In the genomic region with DNA sequence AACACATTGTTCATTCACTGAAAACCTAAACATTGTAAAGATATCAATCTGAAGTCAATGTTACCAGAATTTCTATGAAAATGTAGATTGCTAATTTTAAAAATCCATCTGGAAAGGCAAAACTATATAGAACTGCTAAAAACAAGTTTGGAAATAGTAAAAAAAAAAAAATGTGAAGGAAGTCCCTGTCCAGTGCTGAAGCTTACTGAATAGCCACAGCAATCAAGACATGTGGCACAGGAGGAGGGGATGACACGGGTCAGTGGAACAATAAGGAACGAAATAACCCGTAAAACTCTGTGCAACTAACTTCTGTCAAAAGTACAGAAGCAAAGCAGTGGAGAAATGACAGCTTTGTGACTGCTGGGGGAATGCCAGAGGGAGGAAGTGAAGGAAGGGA, we compare ENCODE assay signal across 19 mouse cellular contexts.
"Had no signal": no experiment of that assay in that cellular context is flagged by ENCODE, and none has a peak within 500 bp of the region (broad histone marks: within the 10 kb centered on the region; RNA-seq: fewer than 3 reads in every experiment).

No protein-coding gene starts in this region.

- H3K4me3 ChIP-seq: liver, embryonic 12.5 days; lung, embryonic 15.5 days; midbrain, embryonic 10.5 days; midbrain, embryonic 13.5 days; myocyte; neural tube, embryonic 13.5 days; neural tube, embryonic 15.5 days; stomach, embryonic 15.5 days had no signal

- H3K27ac ChIP-seq: liver, embryonic 12.5 days; liver, embryonic 14.5 days; lung, embryonic 15.5 days; midbrain, embryonic 10.5 days; midbrain, embryonic 13.5 days; neural tube, embryonic 13.5 days; neural tube, embryonic 15.5 days; stomach, embryonic 15.5 days; stomach, postnatal 0 days had no signal

- H3K4me1 ChIP-seq: liver, embryonic 12.5 days; lung, embryonic 15.5 days; stomach, embryonic 15.5 days had no signal

- ATAC-seq: liver, embryonic 12.5 days; lung, postnatal 0 days; midbrain, embryonic 13.5 days; midbrain, embryonic 16.5 days had no signal

- H3K4me2 ChIP-seq: liver, embryonic 12.5 days; lung, embryonic 15.5 days; midbrain, embryonic 13.5 days; neural tube, embryonic 13.5 days; neural tube, embryonic 15.5 days; stomach, embryonic 15.5 days had no signal

- H3K9me3 ChIP-seq: liver, embryonic 12.5 days; lung, embryonic 15.5 days; midbrain, embryonic 10.5 days; midbrain, embryonic 13.5 days; neural tube, embryonic 13.5 days; neural tube, embryonic 15.5 days; stomach, embryonic 15.5 days had no signal

- DNase-seq: lung, adult 18-20 months; lung, postnatal 14 days; lung, postnatal 4 days; right cerebral cortex, postnatal 14 days; thymus, adult 18-20 months; thymus, postnatal 14 days; thymus, postnatal 36 days had no signal

- H3K27me3 ChIP-seq: liver, embryonic 12.5 days; lung, embryonic 15.5 days; midbrain, embryonic 13.5 days; neural tube, embryonic 13.5 days; neural tube, embryonic 15.5 days; stomach, embryonic 15.5 days had no signal

- H3K9ac ChIP-seq: liver, embryonic 12.5 days; liver, embryonic 14.5 days; lung, embryonic 15.5 days; midbrain, embryonic 13.5 days; neural tube, embryonic 13.5 days; neural tube, embryonic 15.5 days; stomach, embryonic 15.5 days had no signal

- H3K36me3 ChIP-seq: liver, embryonic 12.5 days; lung, embryonic 15.5 days; midbrain, embryonic 10.5 days; midbrain, embryonic 13.5 days; neural tube, embryonic 13.5 days; neural tube, embryonic 15.5 days; stomach, embryonic 15.5 days had no signal
